Mouse (Mus musculus) small intestine, adult 2 months (tissue): ENCODE results near the gene Artn. TPM values are rescaled to one million over a fixed set of nuclear protein-coding genes. Genes with fewer than 3 reads are reported as not detected.

Experiments
- H3K27ac ChIP-seq: fragments of 200-500 bp; 2 replicates; pipeline ENCODE4 v1.5.1; 2012; ENCODE audit warnings: low read depth, low read length, control low read depth, inconsistent platforms; ENCODE audit not compliant: insufficient read depth
- H3K27me3 ChIP-seq: fragments of 200-500 bp; 2 replicates; pipeline ENCODE4 v1.6.1; 2012; ENCODE audit warnings: mild to moderate bottlenecking, moderate library complexity, low read length, inconsistent platforms; ENCODE audit not compliant: control insufficient read depth, insufficient read depth
- H3K36me3 ChIP-seq: fragments of 200-500 bp; 2 replicates; pipeline ENCODE4 v1.6.1; 2012; ENCODE audit warnings: mild to moderate bottlenecking, low read length, control low read depth, inconsistent platforms; ENCODE audit not compliant: control insufficient read depth, insufficient read depth
- H3K4me1 ChIP-seq: fragments of 200-500 bp; 2 replicates; pipeline ENCODE4 v1.6.1; 2012; ENCODE audit warnings: low read length, inconsistent platforms, mixed read lengths; ENCODE audit not compliant: control insufficient read depth, insufficient read depth, insufficient read length
- H3K4me3 ChIP-seq: fragments of 200-500 bp; 2 replicates; pipeline ENCODE4 v1.5.1; 2012; ENCODE audit warnings: low read depth, mild to moderate bottlenecking, control low read depth, inconsistent platforms, low read length, moderate library complexity
- CTCF ChIP-seq: fragments of 200-500 bp; IDR thresholded peaks from 2 replicates; pipeline ENCODE4 v1.5.1; 2012; ENCODE audit warnings: low read depth, mild to moderate bottlenecking, control low read depth, inconsistent platforms, low read length, moderate library complexity, mixed read lengths; ENCODE audit not compliant: insufficient replicate concordance, insufficient read length; ENCODE audit errors: extremely low read depth
- POLR2A ChIP-seq: fragments of 200-500 bp; IDR thresholded peaks from 2 replicates; pipeline ENCODE4 v1.6.1; 2012; ENCODE audit warnings: low read depth, mild to moderate bottlenecking, control low read depth, inconsistent platforms, low read length, moderate library complexity
- WGBS: fragments of 180-500 bp; shearing (Covaris S2); methylation state at CpG from one replicate; pipeline ENCODE4 v1.1.7; 2018; 5-methylcytosine and 5-hydroxymethylcytosine counted together
- polyA plus RNA-seq: library from polyadenylated mRNA; depleted of rRNA; stranded (reverse); fragments of >200 nt; gene quantifications from 2 replicates; pipeline ENCODE4 v1.2.3, GENCODE M21; 2012

The Artn gene
- polyA plus RNA-seq, 1 experiment = 3.1 TPM

- Histone ChIP-seq H3K4me3 (no peak overlapping the region), H3K27me3 (no peaks in the 10 kb centered on the region), H3K4me1 (peaks cover 9% of the 10 kb centered on the region), H3K36me3 (peaks cover 8% of the 10 kb centered on the region), H3K27ac (no peak overlapping the region)
- TF ChIP-seq POLR2A = no peak
- no peak for TF ChIP-seq CTCF
- 91% methylated on average over 14 of the region's 14 CpGs for WGBS
Observed at GRCm38 (mm10) chr4:117890031-117890430, 39.5 kb downstream of the Artn start.

GRCm38 (mm10) chr4:117889471-117889870 lies 40.1 kb downstream of the Artn start:
- H3K4me1 ChIP-seq = peaks cover 9% of the 10 kb centered on the region
- 95% methylated on average over 15 of the region's 15 CpGs for WGBS
- no peak for TF ChIP-seq CTCF
- TF ChIP-seq POLR2A = no peak
- no peak overlapping the region for H3K4me3 ChIP-seq
- H3K36me3 ChIP-seq = peaks cover 12% of the 10 kb centered on the region
- H3K27me3 ChIP-seq = no peaks in the 10 kb centered on the region
- H3K27ac ChIP-seq = no peak overlapping the region

- 73% methylated on average over 2 of the region's 2 CpGs for WGBS
- Histone ChIP-seq H3K4me3 (no peak overlapping the region), H3K36me3 (peaks cover 17% of the 10 kb centered on the region), H3K27ac (no peak overlapping the region), H3K4me1 (peaks cover 9% of the 10 kb centered on the region), H3K27me3 (peaks cover 3% of the 10 kb centered on the region)
- TF ChIP-seq CTCF (no peak), POLR2A (no peak)
Observed at GRCm38 (mm10) chr4:117887920-117888319, 41.6 kb downstream of the Artn start.

- WGBS = under 1% methylated on average over 37 of the region's 37 CpGs
- H3K27me3 ChIP-seq = peaks cover 8% of the 10 kb centered on the region
- peak within 1 kb of the TSS; percentile 94 for H3K4me3 ChIP-seq
- TF ChIP-seq CTCF (no peak), POLR2A (peak; percentile 55; the same call in 1 of the 2 replicates)
- H3K4me1 ChIP-seq = peaks cover 8% of the 10 kb centered on the region
- H3K36me3 ChIP-seq = peaks cover 17% of the 10 kb centered on the region
- peak within 1 kb of the TSS; percentile 63 for H3K27ac ChIP-seq
Observed at GRCm38 (mm10) chr4:117887133-117887532, 42.4 kb downstream of the Artn start, which contains the start of gene Atp6v0b. Atp6v0b (minus strand) TSS chr4:117887333.

- H3K36me3 ChIP-seq = peaks cover 17% of the 10 kb centered on the region
- H3K4me1 ChIP-seq = peaks cover 7% of the 10 kb centered on the region
- H3K4me3 ChIP-seq = peak overlapping the region; percentile 94
- H3K27me3 ChIP-seq = peaks cover 8% of the 10 kb centered on the region
- TF ChIP-seq CTCF (no peak), POLR2A (no peak)
- H3K27ac ChIP-seq = peak overlapping the region; percentile 63
- under 1% methylated on average over 24 of the region's 24 CpGs for WGBS
Observed at GRCm38 (mm10) chr4:117886644-117887043, 42.9 kb downstream of the Artn start.

GRCm38 (mm10) chr4:117885994-117886393 lies 43.6 kb downstream of the Artn start:
- TF ChIP-seq POLR2A (no peak), CTCF (no peak)
- 84% methylated on average over 9 of the region's 9 CpGs for WGBS
- Histone ChIP-seq H3K4me1 (peaks cover 6% of the 10 kb centered on the region), H3K27me3 (peaks cover 8% of the 10 kb centered on the region), H3K4me3 (peak overlapping the region; percentile 94), H3K27ac (no peak overlapping the region), H3K36me3 (peaks cover 17% of the 10 kb centered on the region)

- Histone ChIP-seq H3K4me1 (peaks cover 4% of the 10 kb centered on the region; the same call in 1 of the 2 replicates), H3K27ac (no peak overlapping the region), H3K36me3 (peaks cover 17% of the 10 kb centered on the region), H3K27me3 (peaks cover 8% of the 10 kb centered on the region), H3K4me3 (no peak overlapping the region)
- WGBS = 93% methylated on average over 10 of the region's 10 CpGs
- TF ChIP-seq CTCF (no peak), POLR2A (no peak)
Observed at GRCm38 (mm10) chr4:117885093-117885492, 44.5 kb downstream of the Artn start.
